ENCODE assay signal across 8 mouse cellular contexts in the genomic region with DNA sequence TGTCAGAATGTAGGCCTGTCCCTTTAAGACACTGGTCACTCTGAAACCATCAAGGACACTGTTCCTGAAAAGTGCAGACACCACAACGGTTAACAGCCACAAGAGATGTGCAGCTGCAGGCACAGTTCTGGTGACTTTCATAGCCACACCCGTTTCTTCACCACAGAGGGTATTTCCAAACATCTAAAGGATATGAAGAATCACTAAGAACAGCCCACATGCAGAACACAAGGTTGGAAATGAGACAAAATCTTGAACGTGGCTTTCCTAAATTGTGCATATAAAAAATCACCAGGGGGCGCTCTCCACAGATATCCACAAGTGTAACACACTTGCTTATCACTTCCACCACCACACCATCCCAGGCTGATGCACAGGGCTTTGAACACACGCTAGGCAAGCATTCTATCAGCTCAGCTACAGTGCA. TPM values are rescaled to one million over a fixed set of nuclear protein-coding genes. Genes with fewer than 3 reads are reported as not detected.
DNase-seq lines count a peak whose midpoint lies in the region; ATAC-seq and TF ChIP-seq lines count a peak whose summit lies in the region.

No protein-coding gene starts in this region.

- H3K27ac ChIP-seq in kidney, embryonic 15.5 days, result no peak overlapping the region
- H3K27ac ChIP-seq in ES-Bruce4 (ENCODE audit: insufficient read depth, low read length), result no peak overlapping the region
- no peak overlapping the region for H3K27ac ChIP-seq in bone marrow macrophage, adult 2 months (ENCODE audit: insufficient read depth, low read depth, low read length)
- no peak overlapping the region for H3K27ac ChIP-seq in forebrain, embryonic 11.5 days (ENCODE audit: low read depth, low read length)

- H3K4me2 ChIP-seq in kidney, embryonic 15.5 days, result no peak overlapping the region
- H3K4me2 ChIP-seq in forebrain, embryonic 11.5 days (ENCODE audit: low read depth, low read length, severe bottlenecking), result no peak overlapping the region

- TF ChIP-seq CTCF in ES-Bruce4 (IDR thresholded peaks at IDR 0.05; ENCODE audit: low read depth, low read length), result peak; percentile 26
- TF ChIP-seq CTCF in bone marrow macrophage, adult 2 months (IDR thresholded peaks at IDR 0.05; ENCODE audit: low read depth, low read length), result peak; percentile 55; the same call in 1 of the 2 replicates

- no peak overlapping the region for H3K4me3 ChIP-seq in kidney, embryonic 15.5 days (replicated peaks)
- H3K4me3 ChIP-seq in ES-Bruce4 (ENCODE audit: low read depth, low read length), result no peak overlapping the region
- H3K4me3 ChIP-seq in bone marrow macrophage, adult 2 months (ENCODE audit: insufficient read depth, low read length), result no peak overlapping the region
- H3K4me3 ChIP-seq in forebrain, embryonic 11.5 days (ENCODE audit: low read depth, low read length), result no peak overlapping the region

- no peaks in the 10 kb centered on the region for H3K9me3 ChIP-seq in kidney, embryonic 15.5 days (replicated peaks)
- no peaks in the 10 kb centered on the region for H3K9me3 ChIP-seq in ES-Bruce4 (replicated peaks; ENCODE audit: control insufficient read depth, insufficient read depth, low read length, poor library complexity, severe bottlenecking)
- no peaks in the 10 kb centered on the region for H3K9me3 ChIP-seq in forebrain, embryonic 11.5 days (ENCODE audit: control insufficient read depth, low read length)

- DNase-seq in kidney, adult 9 months, result peak; percentile 36
- DNase-seq in retina, embryonic 14.5 days (ENCODE audit: low spot score), result peak; percentile 73
- DNase-seq in forebrain, embryonic 11.5 days (ENCODE audit: low spot score), result no peak
- DNase-seq in layer of hippocampus, postnatal 14 days (ENCODE audit: low spot score in 2 of 2), result no peak

- ATAC-seq in kidney, embryonic 15.5 days (replicated peaks; ENCODE audit: low FRiP score), result no peak
- peak; percentile 35 for ATAC-seq in inflammation-experienced regulatory T-cells, adult 6 months
- no peak for ATAC-seq in forebrain, embryonic 11.5 days (replicated peaks; ENCODE audit: low FRiP score)

- no peaks in the 10 kb centered on the region for H3K36me3 ChIP-seq in kidney, embryonic 15.5 days
- no peaks in the 10 kb centered on the region for H3K36me3 ChIP-seq in ES-Bruce4 (ENCODE audit: control insufficient read depth, insufficient read depth, low read length, poor library complexity, severe bottlenecking)
- H3K36me3 ChIP-seq in forebrain, embryonic 11.5 days (ENCODE audit: control insufficient read depth, insufficient read depth, low read length), result no peaks in the 10 kb centered on the region

- H3K4me1 ChIP-seq in kidney, embryonic 15.5 days, result no peaks in the 10 kb centered on the region
- H3K4me1 ChIP-seq in ES-Bruce4 (ENCODE audit: control insufficient read depth, insufficient read depth, low read length), result no peaks in the 10 kb centered on the region
- peaks cover 14% of the 10 kb centered on the region for H3K4me1 ChIP-seq in bone marrow macrophage, adult 2 months (ENCODE audit: control insufficient read depth, insufficient read depth, low read length)
- no peaks in the 10 kb centered on the region for H3K4me1 ChIP-seq in forebrain, embryonic 11.5 days (replicated peaks; ENCODE audit: control insufficient read depth, insufficient read depth, low read length)

- WGBS in kidney, embryonic 15.5 days, result 38% methylated on average over 5 of the region's 5 CpGs
- 41% methylated on average over 5 of the region's 5 CpGs for WGBS in forebrain, embryonic 11.5 days

- no peak for TF ChIP-seq EP300 in ES-Bruce4 (IDR thresholded peaks at IDR 0.05; ENCODE audit: insufficient read depth, low read depth, low read length)

- no peak for TF ChIP-seq POLR2A in ES-Bruce4 (IDR thresholded peaks at IDR 0.05; ENCODE audit: insufficient read depth, low read length)
- TF ChIP-seq POLR2A in bone marrow macrophage, adult 2 months (IDR thresholded peaks at IDR 0.05; ENCODE audit: borderline replicate concordance, low read depth, low read length), result no peak

- H3K9ac ChIP-seq in kidney, embryonic 15.5 days, result no peak overlapping the region
- no peak overlapping the region for H3K9ac ChIP-seq in ES-Bruce4 (ENCODE audit: low read depth, poor library complexity, severe bottlenecking)
- H3K9ac ChIP-seq in forebrain, embryonic 11.5 days (ENCODE audit: low read length), result no peak overlapping the region

- H3K27me3 ChIP-seq in kidney, embryonic 15.5 days, result no peaks in the 10 kb centered on the region
- no peaks in the 10 kb centered on the region for H3K27me3 ChIP-seq in ES-Bruce4 (ENCODE audit: control insufficient read depth, insufficient read depth, low read length, poor library complexity, severe bottlenecking)
- H3K27me3 ChIP-seq in forebrain, embryonic 11.5 days (ENCODE audit: control insufficient read depth, insufficient read depth, low read length), result no peaks in the 10 kb centered on the region

RNA-seq across cellular contexts. Expression of a gene that starts 32.6 kb away (rescaled TPM):
- 116 TPM in 2 replicates for polyA plus RNA-seq in kidney, embryonic 15.5 days (2015; fragmentation: Nextera tagmentation; extraction: Ambion mirVana)
- polyA plus RNA-seq in ES-Bruce4 (2011; ENCODE audit: insufficient read depth, insufficient read length, low read depth, missing spikeins), result 55.9 and 61.1 TPM in 2 replicates
- 88.1 and 97.5 TPM in 2 replicates for polyA plus RNA-seq in bone marrow macrophage, adult 2 months (2012; ENCODE audit: insufficient read depth, insufficient read length, missing spikeins)
- 100 to 1,000 TPM; 140 to 206 (median 176) TPM for polyA plus RNA-seq in inflammation-experienced regulatory T-cells, adult 6 months (2017; shearing (Covaris generic))
- polyA plus RNA-seq in forebrain, embryonic 11.5 days (2014; fragmentation: Nextera tagmentation; extraction: Ambion mirVana), result 91.5 and 100 TPM in 2 replicates
- 10 to 100 TPM; 94.3 to 95.8 TPM for total RNA-seq in layer of hippocampus, postnatal 14 days (2021)

RNA-seq across cellular contexts. Expression of a gene that starts 47.3 kb away (rescaled TPM):
- polyA plus RNA-seq in kidney, embryonic 15.5 days (2015; fragmentation: Nextera tagmentation; extraction: Ambion mirVana), result 119 and 125 TPM in 2 replicates
- 60.7 and 61.6 TPM in 2 replicates for polyA plus RNA-seq in ES-Bruce4 (2011; ENCODE audit: insufficient read depth, insufficient read length, low read depth, missing spikeins)
- 89.5 and 99.3 TPM in 2 replicates for polyA plus RNA-seq in bone marrow macrophage, adult 2 months (2012; ENCODE audit: insufficient read depth, insufficient read length, missing spikeins)
- 100 to 1,000 TPM; 131 to 144 (median 138) TPM for polyA plus RNA-seq in inflammation-experienced regulatory T-cells, adult 6 months (2017; shearing (Covaris generic))
- polyA plus RNA-seq in forebrain, embryonic 11.5 days (2014; fragmentation: Nextera tagmentation; extraction: Ambion mirVana), result 120 and 132 TPM in 2 replicates
- total RNA-seq in layer of hippocampus, postnatal 14 days (2021), result 10 to 100 TPM; 34.0 to 38.9 TPM

RNA-seq across cellular contexts. Expression of a gene that starts 47.4 kb away (rescaled TPM):
- polyA plus RNA-seq in kidney, embryonic 15.5 days (2015; fragmentation: Nextera tagmentation; extraction: Ambion mirVana), result 33.7 and 38.8 TPM in 2 replicates
- polyA plus RNA-seq in ES-Bruce4 (2011; ENCODE audit: insufficient read depth, insufficient read length, low read depth, missing spikeins), result 11.8 and 16.1 TPM in 2 replicates
- polyA plus RNA-seq in bone marrow macrophage, adult 2 months (2012; ENCODE audit: insufficient read depth, insufficient read length, missing spikeins), result 16.5 and 16.8 TPM in 2 replicates
- 10 to 100 TPM; 20.5 to 31.8 (median 22.9) TPM for polyA plus RNA-seq in inflammation-experienced regulatory T-cells, adult 6 months (2017; shearing (Covaris generic))
- polyA plus RNA-seq in forebrain, embryonic 11.5 days (2014; fragmentation: Nextera tagmentation; extraction: Ambion mirVana), result 34.5 and 35.8 TPM in 2 replicates
- 10 to 100 TPM; 11.2 to 14.2 TPM for total RNA-seq in layer of hippocampus, postnatal 14 days (2021)

Comparison
In these comparisons a context has a peak if more than half of its experiments do, and no peak if none do; other contexts are left out.
1. DNase-seq: peak in kidney, adult 9 months (single experiment) and retina, embryonic 14.5 days (single experiment); none in forebrain, embryonic 11.5 days (single experiment) and layer of hippocampus, postnatal 14 days (0 of 2).